Mouse (Mus musculus) heart, embryonic 14.5 days (tissue): Measurements from ENCODE around the gene Pes1. TPM values are rescaled to one million over a fixed set of nuclear protein-coding genes. Genes with fewer than 3 reads are reported as not detected.
A peak's percentile ranks its signal among the peaks of the same experiment; 100 is the strongest.

Source experiments
- ATAC-seq: fragments of 200-750 bp; cut with Nextera tagmentation; 2 replicates; pipeline ENCODE4 v1.8.0; 2017; ENCODE audit warnings: low read depth, moderate TSS enrichment; ENCODE audit not compliant: insufficient number of reproducible peaks, insufficient read depth, low FRiP score
- H3K27ac ChIP-seq, 2 experiments: fragments of 200-500 bp in 1 of 2; fragments of 300-500 bp in 1 of 2; sonication (generic) in 1 of 2; replicated peaks in 1 of 2; 2 replicates each; pipeline ENCODE4 v1.5.1; 2012 to 2014; ENCODE audit warnings: low read depth in 2 of 2, low read length in 2 of 2, control low read depth in 1 of 2, mild to moderate bottlenecking in 1 of 2, mixed read lengths in 1 of 2; ENCODE audit not compliant: control insufficient read depth in 1 of 2, insufficient read depth in 1 of 2
- H3K27me3 ChIP-seq: fragments of 300-500 bp; sonication (generic); 2 replicates; pipeline ENCODE4 v1.6.1; 2014; ENCODE audit warnings: mild to moderate bottlenecking, low read length, control low read depth; ENCODE audit not compliant: control insufficient read depth, insufficient read depth
- H3K36me3 ChIP-seq: fragments of 300-500 bp; sonication (generic); 2 replicates; pipeline ENCODE4 v1.6.1; 2014; ENCODE audit warnings: mild to moderate bottlenecking, control low read depth, low read length, mixed read lengths; ENCODE audit not compliant: control insufficient read depth, insufficient read depth
- H3K4me1 ChIP-seq, 2 experiments: fragments of 200-500 bp in 1 of 2; fragments of 300-500 bp in 1 of 2; sonication (generic) in 1 of 2; 2 replicates each; pipeline ENCODE4 v1.6.1; 2012 to 2014; ENCODE audit warnings: low read length in 2 of 2, control low read depth in 1 of 2, mixed read lengths in 1 of 2; ENCODE audit not compliant: control insufficient read depth in 2 of 2, insufficient read depth in 2 of 2
- H3K4me2 ChIP-seq: fragments of 300-500 bp; sonication (generic); 2 replicates; pipeline ENCODE4 v1.6.1; 2014; ENCODE audit warnings: mild to moderate bottlenecking, low read length
- H3K4me3 ChIP-seq, 2 experiments: fragments of 200-500 bp in 1 of 2; fragments of 300-500 bp in 1 of 2; sonication (generic) in 1 of 2; 2 replicates each; pipeline ENCODE4 v1.5.1; 2012 to 2014; ENCODE audit warnings: low read length in 2 of 2, mild to moderate bottlenecking in 2 of 2, control low read depth in 1 of 2, low read depth in 1 of 2, moderate library complexity in 1 of 2; ENCODE audit not compliant: control insufficient read depth in 1 of 2, insufficient read depth in 1 of 2
- H3K9ac ChIP-seq: fragments of 300-500 bp; sonication (generic); 2 replicates; pipeline ENCODE4 v1.6.1; 2014; ENCODE audit warnings: mild to moderate bottlenecking, low read length
- H3K9me3 ChIP-seq: fragments of 300-500 bp; sonication (generic); 2 replicates; pipeline ENCODE4 v1.6.1; 2016; ENCODE audit warnings: low read length, control low read depth; ENCODE audit not compliant: control insufficient read depth
- whole genome bisulfite sequencing: fragments of 180-500 bp; shearing (Covaris S2); extraction: QIAGEN DNeasy Blood & Tissue Kit; methylation state at CpG from one replicate; pipeline ENCODE4 v1.1.7; 2014; 5-methylcytosine and 5-hydroxymethylcytosine counted together
- polyA plus RNA-seq: library from polyadenylated mRNA; unstranded; fragments of >200 nt; fragmentation: Nextera tagmentation; extraction: Ambion mirVana; gene quantifications from 2 replicates; pipeline ENCODE4 v1.2.1, GENCODE M21; 2014

Pes1 gene
- polyA plus RNA-seq, 1 experiment from 2014 or later, result 37.7 TPM

DNA sequence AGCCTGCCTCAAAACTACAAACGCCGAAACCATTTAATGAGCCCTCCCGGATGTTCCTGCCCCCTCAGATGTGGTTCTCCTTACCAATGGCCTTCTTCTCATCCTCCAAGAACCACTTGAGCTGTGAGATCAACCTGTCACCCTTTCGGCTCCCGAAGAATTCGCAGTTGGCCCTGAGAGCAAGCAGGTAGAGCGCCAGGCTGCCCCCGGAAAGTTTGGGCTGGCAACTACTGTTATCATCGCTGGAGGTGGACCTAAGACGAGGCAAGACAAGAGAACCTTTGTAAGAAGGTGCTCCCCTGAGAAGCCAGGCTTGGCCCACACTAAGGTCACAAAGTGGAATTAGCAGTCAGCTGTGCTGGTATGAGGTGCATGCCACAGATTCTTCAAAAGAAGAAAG is 37.9 kb upstream of the Pes1 start:
- no peaks in the 10 kb centered on the region for H3K9me3 ChIP-seq

DNA sequence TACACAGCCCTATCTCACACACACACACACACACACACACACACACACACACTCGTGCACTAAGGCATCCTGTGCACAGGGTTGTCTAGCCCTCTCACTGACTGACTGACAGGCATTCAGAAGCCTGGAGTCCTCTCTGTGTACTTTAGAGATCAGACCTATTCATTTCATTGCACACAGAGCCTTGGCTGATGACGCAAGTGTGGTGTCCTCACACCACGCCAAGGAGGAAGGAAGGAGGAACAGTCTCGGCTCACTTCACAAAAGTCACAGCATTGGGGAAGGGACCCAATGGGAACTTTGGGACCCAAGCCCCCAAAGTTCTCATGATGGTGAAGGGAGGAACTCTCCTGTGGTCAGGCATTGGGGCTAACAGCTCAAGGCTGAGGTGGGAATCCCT is 33.8 kb upstream of the Pes1 start:
- H3K9ac ChIP-seq, result no peak overlapping the region
- peaks cover 23% of the 10 kb centered on the region for H3K36me3 ChIP-seq
- no peaks in the 10 kb centered on the region for H3K9me3 ChIP-seq
- no peak overlapping the region for H3K4me3 ChIP-seq
- no peaks in the 10 kb centered on the region for H3K27me3 ChIP-seq
- peaks cover 6 to 14% of the 10 kb centered on the region in 2 experiments for H3K4me1 ChIP-seq
- no peak overlapping the region for H3K27ac ChIP-seq
- no peak for ATAC-seq
- 83% methylated on average over 4 of the region's 4 CpGs for WGBS
- no peak overlapping the region for H3K4me2 ChIP-seq

More for the DNA sequence above, 37.9 kb upstream of the Pes1 start:
- no peak overlapping the region for H3K9ac ChIP-seq
- H3K4me1 ChIP-seq, result peaks cover under 1 to 2% of the 10 kb centered on the region in 2 experiments; a peak in 1 of 4 replicates
- H3K27me3 ChIP-seq, result no peaks in the 10 kb centered on the region
- no peak overlapping the region for H3K4me3 ChIP-seq
- H3K36me3 ChIP-seq, result peaks cover 57% of the 10 kb centered on the region
- 88% methylated on average over 10 of the region's 10 CpGs for WGBS
- no peak for ATAC-seq
- H3K27ac ChIP-seq, result no peak overlapping the region
- no peak overlapping the region for H3K4me2 ChIP-seq

DNA sequence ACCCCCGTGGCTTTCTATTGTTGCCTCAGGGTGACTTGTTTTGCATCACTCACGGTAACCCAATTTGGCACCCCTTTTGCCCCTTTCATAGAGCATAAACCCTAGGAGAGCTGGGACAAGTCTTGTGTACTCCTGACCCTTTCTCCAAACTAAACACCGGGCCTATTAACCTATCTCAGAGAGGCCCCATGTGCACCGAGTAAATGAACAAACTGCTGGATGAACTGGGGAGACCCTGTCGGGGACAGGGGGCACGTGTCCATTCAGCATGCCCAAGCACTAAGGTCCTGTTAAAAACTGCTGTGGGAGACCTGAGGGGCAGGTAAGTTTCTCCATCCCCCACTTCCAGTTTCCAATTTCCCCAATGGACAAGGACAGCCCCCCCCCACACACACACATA is 32.8 kb upstream of the Pes1 start:
- 49% methylated on average over 6 of the region's 6 CpGs for WGBS
- Histone ChIP-seq H3K4me1 (peaks cover 6 to 14% of the 10 kb centered on the region in 2 experiments), H3K27ac (no peak overlapping the region), H3K4me3 (peak overlapping the region; percentile 49 to 58; a peak in 3 of 4 replicates), H3K4me2 (peak overlapping the region; percentile 78), H3K9ac (peak overlapping the region; percentile 74; the same call in 1 of the 2 replicates), H3K27me3 (no peaks in the 10 kb centered on the region), H3K9me3 (no peaks in the 10 kb centered on the region), H3K36me3 (peaks cover 19% of the 10 kb centered on the region)
- ATAC-seq, result no peak

DNA sequence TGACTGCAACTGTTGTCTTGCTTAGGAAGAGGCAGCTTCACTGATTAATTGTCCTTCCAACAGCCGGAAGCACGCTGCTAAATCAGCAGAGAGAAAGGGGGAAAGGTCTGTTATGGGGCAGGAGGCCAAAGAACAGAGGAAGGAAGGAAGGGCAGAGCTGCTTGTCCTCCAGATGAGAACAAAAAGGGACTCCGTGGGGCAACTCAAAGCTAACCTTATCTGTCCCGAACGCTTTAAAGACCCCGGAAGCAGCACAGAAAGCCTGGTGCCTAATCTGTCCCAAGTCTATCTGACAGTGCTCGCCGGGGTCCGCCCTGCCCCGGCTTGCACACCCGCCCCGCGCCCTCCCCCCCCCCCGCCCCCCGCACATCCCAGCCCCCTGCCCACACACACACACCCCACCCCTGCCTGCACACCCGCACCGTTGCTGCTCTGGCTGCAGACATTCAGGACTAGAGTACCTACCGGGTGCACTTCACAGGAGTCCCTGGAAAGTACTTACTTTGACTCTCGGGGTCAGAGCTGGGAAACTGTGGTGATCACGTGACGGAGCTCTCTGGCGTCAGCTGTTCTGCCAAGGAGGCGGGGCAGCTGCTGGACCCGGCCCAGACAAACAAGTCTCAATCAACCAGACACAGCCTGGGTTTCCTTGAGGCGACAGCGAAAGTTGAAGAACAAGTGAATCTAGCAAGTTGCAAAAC is 32.1 kb upstream of the Pes1 start, which contains the start of gene Tcn2:
TSS of gene Tcn2 (minus strand) at position 649 of the 701 bp plus-strand sequence.
- Histone ChIP-seq H3K36me3 (peaks cover 12% of the 10 kb centered on the region), H3K27me3 (no peaks in the 10 kb centered on the region), H3K9me3 (no peaks in the 10 kb centered on the region), H3K4me2 (peak within 1 kb of the TSS; percentile 78), H3K9ac (peak within 1 kb of the TSS; percentile 74), H3K4me1 (peaks cover 6 to 14% of the 10 kb centered on the region in 2 experiments), H3K4me3 (peak within 1 kb of the TSS; percentile 49 to 58), H3K27ac (peak within 1 kb of the TSS in 1 of 2 experiments; percentile 52; a peak in 2 of 4 replicates)
- peak; percentile 81 for ATAC-seq
- under 1% methylated on average over 21 of the region's 26 CpGs for whole genome bisulfite sequencing

DNA sequence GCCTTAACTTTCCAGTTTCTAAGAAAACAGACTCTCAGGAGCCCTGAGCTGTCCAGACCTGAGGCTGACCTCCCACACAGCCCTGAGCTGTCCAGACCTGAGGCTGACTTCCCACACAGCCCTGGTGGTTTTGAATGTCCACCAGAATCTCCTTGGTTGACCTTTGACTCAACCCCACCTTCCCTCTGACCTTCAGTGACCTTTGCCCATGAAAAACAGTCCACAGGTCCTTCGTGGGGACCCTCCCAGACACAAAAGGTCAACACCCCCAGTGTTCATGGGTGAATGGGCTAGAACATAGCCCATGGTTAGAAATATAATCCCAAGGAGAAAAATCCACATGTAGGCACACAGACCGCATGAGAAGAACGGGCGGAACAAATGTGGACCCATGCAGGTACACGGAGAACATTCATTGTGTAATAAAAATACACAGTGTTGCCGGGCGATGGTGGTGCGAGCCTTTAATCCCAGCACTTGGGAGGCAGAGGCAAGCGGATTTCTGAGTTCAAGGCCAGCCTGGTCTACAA is 30.0 kb upstream of the Pes1 start:
- H3K36me3 ChIP-seq, result 0 out of 2 replicates have a peak, but pooled peaks cover 4% of the 10 kb centered on the region
- no peaks in the 10 kb centered on the region for H3K27me3 ChIP-seq
- H3K9ac ChIP-seq, result no peak overlapping the region
- ATAC-seq, result no peak
- H3K4me3 ChIP-seq, result no peak overlapping the region
- 89% methylated on average over 9 of the region's 9 CpGs for WGBS
- H3K27ac ChIP-seq, result no peak overlapping the region
- no peak overlapping the region for H3K4me2 ChIP-seq
- peaks cover 6 to 14% of the 10 kb centered on the region in 2 experiments for H3K4me1 ChIP-seq
- H3K9me3 ChIP-seq, result no peaks in the 10 kb centered on the region

DNA sequence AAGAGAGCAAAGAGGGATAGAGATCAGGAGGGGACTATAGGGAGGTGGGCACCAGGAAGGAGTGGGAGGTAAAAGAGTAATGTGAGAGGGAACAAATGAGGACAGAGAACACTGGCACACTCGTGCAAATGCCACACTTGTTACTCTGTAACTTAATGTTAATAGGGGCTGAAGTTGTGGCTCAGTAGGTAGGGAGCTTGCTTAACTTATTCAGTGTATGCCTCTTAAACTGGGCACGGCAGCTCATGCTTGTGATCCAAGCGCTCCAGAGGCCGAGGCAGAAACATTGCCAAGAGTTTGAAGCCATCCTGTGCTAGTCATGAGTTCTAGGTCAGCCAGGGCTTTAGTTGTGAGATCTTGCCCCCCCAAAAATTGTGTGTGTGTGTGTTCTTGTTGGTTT is 28.6 kb upstream of the Pes1 start:
- H3K4me3 ChIP-seq, result no peak overlapping the region
- no peak overlapping the region for H3K27ac ChIP-seq
- no peak overlapping the region for H3K4me2 ChIP-seq
- no peaks in the 10 kb centered on the region for H3K9me3 ChIP-seq
- peaks cover 6 to 14% of the 10 kb centered on the region in 2 experiments for H3K4me1 ChIP-seq
- 79% methylated on average over 4 of the region's 4 CpGs for WGBS
- no peaks in the 10 kb centered on the region for H3K27me3 ChIP-seq
- no peak overlapping the region for H3K9ac ChIP-seq
- no peak for ATAC-seq
- H3K36me3 ChIP-seq, result no peaks in the 10 kb centered on the region

DNA sequence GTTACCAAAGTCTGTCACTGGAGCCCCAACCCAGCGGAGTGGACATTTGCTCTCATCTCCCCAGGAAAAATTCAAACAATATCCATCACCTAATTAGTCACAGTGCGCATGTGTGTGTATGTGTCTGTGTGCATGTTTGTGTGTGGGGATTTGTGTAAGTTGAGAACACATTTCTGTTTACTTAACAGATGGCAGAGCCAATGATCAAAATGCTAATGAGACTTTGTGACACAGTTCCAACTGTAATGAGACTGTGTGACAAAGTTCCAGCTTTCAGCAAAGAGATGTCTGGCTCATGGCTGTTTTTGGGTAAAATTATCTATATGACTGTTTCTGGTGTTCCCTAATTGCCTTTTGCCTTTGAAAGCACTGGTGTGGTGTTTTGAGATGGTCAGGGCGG is 27.5 kb upstream of the Pes1 start:
- Histone ChIP-seq H3K4me3 (no peak overlapping the region), H3K9ac (no peak overlapping the region), H3K9me3 (no peaks in the 10 kb centered on the region), H3K4me2 (no peak overlapping the region), H3K27ac (no peak overlapping the region), H3K4me1 (peaks cover 3 to 10% of the 10 kb centered on the region in 2 experiments), H3K36me3 (no peaks in the 10 kb centered on the region), H3K27me3 (no peaks in the 10 kb centered on the region)
- ATAC-seq, result no peak
- 86% methylated on average over 3 of the region's 3 CpGs for WGBS
